Mouse (Mus musculus): ENCODE data around the gene Ess2.

Ess2 gene

GRCm38 (mm10) chr16:17921325-17922162 lies 10.4 kb upstream of the Ess2 start:
- peak; percentile 99 for DNase-seq (ENCODE audit: low read depth)

- no peak for DNase-seq (ENCODE audit: low read depth)
Measured at GRCm38 (mm10) chr16:17920586-17920985, 9.4 kb upstream of the Ess2 start.

DNA sequence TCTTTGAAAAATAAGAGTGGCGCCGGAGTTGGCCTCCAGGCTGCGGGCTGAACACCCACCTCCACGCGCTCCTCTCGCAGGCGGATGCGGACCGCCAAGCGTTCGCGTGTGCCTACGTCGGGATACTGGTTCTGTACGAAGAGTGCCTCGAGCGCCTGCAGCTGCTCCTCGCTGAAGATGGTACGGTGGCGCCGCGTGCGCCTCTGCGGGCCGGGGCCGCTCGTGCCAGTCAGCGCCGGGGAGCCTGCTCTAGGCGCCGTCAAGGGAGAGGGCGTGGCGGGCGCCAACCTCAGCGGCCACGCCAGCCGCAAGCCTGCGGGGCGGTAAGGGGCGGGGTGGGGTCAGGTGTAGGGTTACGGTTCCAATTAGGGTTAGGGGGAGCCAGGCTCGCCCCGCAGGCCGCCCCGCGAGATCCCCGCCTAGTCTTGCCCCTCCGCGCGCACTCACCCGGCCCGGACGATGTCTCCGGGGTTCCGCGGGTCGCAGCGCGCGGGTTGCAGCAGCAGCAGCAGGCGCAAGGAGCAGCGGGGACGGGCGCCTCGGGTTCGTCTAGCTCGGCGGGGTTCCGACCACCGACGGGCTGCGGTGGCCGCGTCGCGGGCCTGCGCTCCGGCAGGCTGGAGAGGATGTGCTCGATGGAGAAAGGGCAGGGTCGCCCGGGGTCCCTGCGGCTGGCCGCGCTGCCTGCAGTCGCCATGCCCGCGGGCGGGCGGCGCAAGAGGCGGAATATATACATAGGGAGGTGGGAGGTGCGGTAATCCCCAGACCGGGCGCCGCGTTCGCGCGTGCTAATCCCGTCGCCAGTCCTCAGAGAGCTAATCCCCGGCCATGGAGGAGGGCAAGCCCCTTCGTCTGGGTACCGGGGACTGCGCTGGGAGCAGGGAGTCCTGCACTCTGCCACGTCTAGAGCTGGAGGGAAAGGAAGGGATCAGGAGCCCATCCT lies 3.4 kb upstream of the Ess2 start, which contains the start of gene Gsc2:
Gene Gsc2 (minus strand): TSS at position 753 of the 943 bp plus-strand sequence.
- DNase-seq (ENCODE audit: low read depth), result no peak

DNA sequence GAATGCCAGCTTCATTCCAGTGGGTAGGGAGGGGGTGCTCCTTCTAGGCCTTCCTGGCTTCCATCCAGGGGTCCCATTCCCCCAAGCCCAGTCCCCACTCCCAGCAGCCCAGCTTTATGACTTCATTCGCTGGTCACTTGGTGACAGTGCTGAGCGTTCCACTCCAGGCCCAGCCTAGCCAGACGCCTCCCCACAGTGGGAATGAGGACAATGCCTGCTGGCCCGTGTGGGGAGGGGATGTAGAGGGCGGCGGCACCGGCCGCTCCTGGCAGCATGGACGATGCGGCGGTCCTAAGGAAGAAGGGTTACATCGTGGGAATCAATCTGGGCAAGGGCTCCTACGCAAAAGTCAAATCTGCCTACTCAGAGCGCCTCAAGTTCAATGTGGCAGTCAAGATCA lies 12.7 kb downstream of the Ess2 start, which contains the start of the genes Dgcr2 and Tssk2:
Gene Dgcr2 (minus strand): TSS at position 101 of the 400 bp plus-strand sequence.
Gene Tssk2 (plus strand): TSS at position 176 of the 400 bp plus-strand sequence.
- no peak for DNase-seq (ENCODE audit: low read depth)

DNA sequence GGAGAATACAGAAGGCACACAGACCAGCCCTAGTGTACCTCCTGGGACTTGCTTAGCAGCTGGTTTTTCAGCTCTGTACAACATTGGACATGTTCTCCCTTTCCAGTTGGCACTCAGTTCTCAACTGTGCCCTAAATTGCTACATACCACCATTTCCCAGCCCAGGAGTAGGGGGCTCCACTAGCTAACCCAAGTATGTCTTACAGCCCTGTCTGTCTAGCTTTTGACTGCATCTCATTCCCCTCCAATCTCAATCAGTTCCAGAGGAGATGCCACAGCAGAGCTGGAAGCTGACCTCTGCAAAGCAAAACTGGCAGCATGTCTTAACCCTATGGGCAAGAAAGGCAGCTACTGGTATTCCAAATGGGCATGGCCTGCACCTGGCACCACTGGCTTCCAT lies 15.1 kb downstream of the Ess2 start:
- DNase-seq (ENCODE audit: low read depth), result no peak

GRCm38 (mm10) chr16:17893923-17894322 lies 17.2 kb downstream of the Ess2 start, which contains the start of gene Tssk1:
Gene Tssk1, plus strand, starts transcription at chr16:17894223.
- no peak for DNase-seq (ENCODE audit: low read depth)

GRCm38 (mm10) chr16:17892606-17893005 lies 18.5 kb downstream of the Ess2 start:
- DNase-seq (ENCODE audit: low read depth), result peak; percentile 16

GRCm38 (mm10) chr16:17891567-17891959 lies 19.6 kb downstream of the Ess2 start, which contains the start of gene Gm20518:
Gene Gm20518, minus strand, starts transcription at chr16:17891671.
- DNase-seq (ENCODE audit: low read depth), result peak; percentile 100

DNA sequence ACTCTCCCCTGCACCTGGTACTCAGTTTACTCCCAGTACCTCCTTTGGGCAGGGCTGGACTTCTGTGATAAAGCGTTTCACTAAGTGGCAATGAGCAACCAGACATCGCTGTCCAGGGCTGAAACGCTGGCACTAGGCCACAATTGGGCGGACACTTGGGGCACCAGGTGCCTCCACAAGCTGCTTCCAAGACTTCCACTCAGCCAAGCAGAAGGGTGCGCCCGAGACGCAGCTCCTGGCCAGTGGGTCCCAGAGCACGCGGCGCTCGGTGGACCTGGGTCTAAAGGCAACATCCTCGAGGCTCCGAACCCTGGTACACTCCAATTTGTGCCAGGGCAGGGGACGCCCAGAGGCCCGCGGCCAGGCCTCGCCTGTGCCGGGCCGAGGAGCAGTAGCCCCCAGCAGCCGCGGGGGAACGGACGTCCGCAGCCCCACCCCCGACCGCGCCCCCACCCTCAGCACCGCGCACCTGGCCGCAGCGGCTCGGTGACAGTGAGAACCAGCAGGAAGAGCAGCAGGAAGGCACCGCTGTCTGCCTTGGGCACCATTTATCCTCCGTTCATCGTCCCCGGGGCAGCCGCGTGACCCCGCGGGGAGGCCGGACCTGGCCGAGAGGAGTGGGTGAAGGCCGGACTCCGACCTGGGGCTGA lies 20.1 kb downstream of the Ess2 start:
- peak; percentile 88 for DNase-seq (ENCODE audit: low read depth)

DNA sequence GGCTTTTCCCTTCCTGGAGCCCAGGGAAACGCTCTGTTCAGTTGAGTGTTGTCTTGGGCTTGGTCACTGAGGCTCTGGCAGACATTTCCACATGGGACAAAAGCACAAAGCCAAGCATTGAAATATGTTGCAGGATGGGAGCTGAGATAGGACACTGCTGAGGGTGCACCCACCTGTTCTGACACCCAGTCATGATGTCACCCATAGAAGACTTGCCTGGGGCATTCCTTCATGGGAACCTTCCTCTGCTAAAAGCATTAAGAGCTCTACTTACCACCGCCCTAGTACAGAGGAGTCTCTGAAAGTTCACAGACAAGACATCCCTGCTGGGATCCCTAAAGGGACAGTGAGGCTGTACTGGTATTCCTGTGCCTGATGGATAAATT lies 20.8 kb downstream of the Ess2 start:
- DNase-seq (ENCODE audit: low read depth), result peak; percentile 7

GRCm38 (mm10) chr16:17889689-17890341 lies 21.3 kb downstream of the Ess2 start:
- no peak for DNase-seq (ENCODE audit: low read depth)

- DNase-seq (ENCODE audit: low read depth), result no peak
Measured at GRCm38 (mm10) chr16:17884116-17884515, 27.0 kb downstream of the Ess2 start.

DNA sequence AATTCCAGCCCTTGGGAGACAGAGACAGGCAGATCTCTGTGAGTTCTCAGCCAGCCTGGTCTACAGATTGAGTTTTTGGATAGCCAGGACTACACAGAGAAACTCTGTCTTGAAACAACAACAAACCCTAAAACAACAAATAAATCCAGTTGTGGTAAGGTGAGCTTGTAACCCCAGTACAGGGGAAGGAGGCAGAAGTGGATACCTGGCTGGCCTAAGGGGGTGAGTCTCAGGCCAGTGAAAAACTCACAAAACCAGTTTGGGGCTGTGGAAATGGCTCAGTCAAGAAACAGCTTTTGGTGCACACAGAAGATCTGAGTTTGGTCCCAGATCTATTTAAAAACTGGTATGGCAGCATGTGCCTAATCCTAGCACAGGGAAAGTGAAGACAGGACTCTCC lies 29.0 kb downstream of the Ess2 start:
- no peak for DNase-seq (ENCODE audit: low read depth)

DNA sequence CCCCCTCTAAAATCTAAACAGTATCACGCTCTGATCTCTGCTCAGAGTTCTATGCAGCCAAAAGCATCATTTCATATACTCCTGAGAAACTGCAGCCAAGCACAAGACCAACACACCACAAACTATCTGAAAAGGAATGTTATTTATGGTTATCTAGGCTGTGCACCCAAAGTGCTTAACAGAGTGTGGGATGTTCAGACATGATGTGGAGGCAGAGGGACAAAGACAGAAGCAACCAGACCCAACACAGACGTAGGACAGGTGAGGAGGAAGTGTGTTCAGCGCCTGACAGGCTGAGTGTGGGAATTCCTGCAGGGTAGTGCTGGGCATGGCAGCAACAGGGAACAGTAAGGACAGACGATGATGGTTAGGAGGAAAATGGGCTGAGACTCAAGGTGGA lies 31.6 kb downstream of the Ess2 start:
- no peak for DNase-seq (ENCODE audit: low read depth)

- peak; percentile 62 for DNase-seq (ENCODE audit: low read depth)
Measured at GRCm38 (mm10) chr16:17876096-17876495, 35.1 kb downstream of the Ess2 start.

GRCm38 (mm10) chr16:17875174-17875573 lies 36.0 kb downstream of the Ess2 start:
- no peak for DNase-seq (ENCODE audit: low read depth)

GRCm38 (mm10) chr16:17872995-17873394 lies 38.2 kb downstream of the Ess2 start:
- DNase-seq (ENCODE audit: low read depth), result no peak

DNA sequence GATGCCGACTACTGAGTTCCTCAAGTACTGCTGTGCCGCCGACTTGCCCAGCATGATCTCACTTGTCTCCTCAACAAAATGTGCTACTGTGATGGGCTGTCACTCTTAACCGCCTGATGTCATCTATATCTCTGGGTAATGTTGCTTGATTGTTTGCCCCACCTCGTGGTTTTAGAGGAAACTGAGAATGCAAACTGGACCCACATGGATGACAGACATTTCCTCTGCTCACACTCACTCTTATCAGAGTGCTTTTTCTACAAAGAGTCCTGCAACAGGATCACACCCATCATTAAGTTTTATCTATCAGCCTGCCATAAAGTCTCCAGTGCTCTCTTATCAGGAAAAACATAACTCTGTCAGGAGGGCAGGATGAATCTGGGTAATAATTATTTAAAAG lies 39.9 kb downstream of the Ess2 start:
- DNase-seq (ENCODE audit: low read depth), result no peak

DNA sequence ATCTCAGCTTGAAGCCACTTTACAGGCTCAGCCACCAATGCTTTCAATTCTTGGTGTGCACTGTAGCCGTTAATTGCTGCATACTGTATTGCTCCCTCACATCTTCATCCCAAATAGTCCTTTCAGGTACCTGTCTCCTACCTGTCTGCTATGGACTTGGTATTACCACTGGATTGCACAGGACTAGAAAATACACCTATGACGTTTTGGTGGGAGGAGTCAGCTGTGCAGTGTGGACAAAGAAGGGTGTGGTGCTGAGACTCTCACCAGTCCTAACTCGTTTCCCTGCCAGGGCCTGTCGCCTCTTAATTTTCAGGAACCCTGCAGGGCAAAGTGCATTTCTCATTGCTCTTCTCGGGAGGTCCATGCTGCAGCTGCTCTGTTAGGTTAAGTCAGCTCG lies 45.4 kb downstream of the Ess2 start:
- DNase-seq (ENCODE audit: low read depth), result no peak

GRCm38 (mm10) chr16:17865293-17865692 lies 45.9 kb downstream of the Ess2 start:
- DNase-seq (ENCODE audit: low read depth), result no peak

DNA sequence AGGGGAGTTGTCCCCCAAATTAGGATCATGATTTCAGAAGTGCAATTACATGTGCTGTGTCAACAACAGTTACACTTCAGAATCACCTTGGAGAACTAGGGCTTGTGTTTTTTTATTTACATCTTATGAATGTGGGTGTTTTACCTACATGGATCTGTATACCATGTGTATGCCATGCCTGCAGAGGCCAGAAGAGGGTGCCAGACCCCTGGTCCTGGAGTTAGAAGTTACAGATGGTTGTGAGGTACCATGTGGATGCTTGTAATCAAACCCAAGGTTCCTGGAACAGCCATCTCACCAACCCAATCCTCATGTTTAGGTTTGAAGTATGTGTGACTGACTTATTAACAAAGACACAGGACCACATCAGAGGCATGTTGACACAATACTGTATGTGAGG lies 52.6 kb downstream of the Ess2 start:
- peak; percentile 70 for DNase-seq (ENCODE audit: low read depth)

Measured in NIH3T3 (cell line).